Mouse (Mus musculus): ENCODE measurements around the gene Tmem204. TPM values are rescaled to one million over a fixed set of nuclear protein-coding genes. Genes with fewer than 3 reads are reported as not detected.

The Tmem204 gene
- 0.62 TPM in 1 of 2 replicates, not detected in the other for polyA plus RNA-seq (2012; ENCODE audit: low replicate concordance)

GRCm38 (mm10) chr17:25083444-25083931 is at the start of gene Tmem204:
Tmem204 (minus strand) TSS chr17:25083591.

GRCm38 (mm10) chr17:25120406-25120805 is 37.0 kb upstream of the Tmem204 start, which contains the start of gene Ptx4:
Ptx4 (plus strand) TSS chr17:25120760.

GRCm38 (mm10) chr17:25115664-25116432 is 32.5 kb upstream of the Tmem204 start, which contains the start of gene Telo2:
Telo2 (minus strand) TSS chr17:25115967.

GRCm38 (mm10) chr17:25015655-25016291 is 67.6 kb downstream of the Tmem204 start, which contains the start of the genes Cramp1l and Ift140:
Cramp1l (minus strand) TSS chr17:25015788.
Ift140 (plus strand) TSS chr17:25016085.

Other genes starting within 250 kb of the Tmem204 start
- 27.6 and 69.0 TPM in 2 replicates for gene Hagh, start 243.4 kb downstream of the Tmem204 start, polyA plus RNA-seq (2012; ENCODE audit: low replicate concordance)
- 2.7 and 6.5 TPM in 2 replicates for gene Fahd1, start 233.2 kb downstream of the Tmem204 start, polyA plus RNA-seq (2012; ENCODE audit: low replicate concordance)
- gene Igfals, start 217.6 kb downstream of the Tmem204 start, polyA plus RNA-seq (2012; ENCODE audit: low replicate concordance), result 0.12 TPM in 1 of 2 replicates, not detected in the other
- 10.4 and 58.7 TPM in 2 replicates for gene Nubp2, start 197.2 kb downstream of the Tmem204 start, polyA plus RNA-seq (2012; ENCODE audit: low replicate concordance)
- 44.2 and 49.9 TPM in 2 replicates for gene Spsb3, start 196.9 kb downstream of the Tmem204 start, polyA plus RNA-seq (2012; ENCODE audit: low replicate concordance)
- 20.3 and 41.1 TPM in 2 replicates for gene Eme2, start 188.5 kb downstream of the Tmem204 start, polyA plus RNA-seq (2012; ENCODE audit: low replicate concordance)
- gene Mrps34, start 188.5 kb downstream of the Tmem204 start, polyA plus RNA-seq (2012; ENCODE audit: low replicate concordance), result 40.1 and 50.8 TPM in 2 replicates
- gene Nme3, start 187.1 kb downstream of the Tmem204 start, polyA plus RNA-seq (2012; ENCODE audit: low replicate concordance), result 19.9 and 39.7 TPM in 2 replicates
- gene Mapk8ip3, start 146.6 kb downstream of the Tmem204 start, polyA plus RNA-seq (2012; ENCODE audit: low replicate concordance), result 64.6 and 70.0 TPM in 2 replicates
- 9.7 and 10.8 TPM in 2 replicates for gene Jpt2, start 122.9 kb downstream of the Tmem204 start, polyA plus RNA-seq (2012; ENCODE audit: low replicate concordance)
- gene Cramp1l, start 67.8 kb downstream of the Tmem204 start, polyA plus RNA-seq (2012; ENCODE audit: low replicate concordance), result 13.8 and 42.6 TPM in 2 replicates
- 12.6 and 17.0 TPM in 2 replicates for gene Ift140, start 67.5 kb downstream of the Tmem204 start, polyA plus RNA-seq (2012; ENCODE audit: low replicate concordance)
- gene Telo2, start 32.4 kb upstream of the Tmem204 start, polyA plus RNA-seq (2012; ENCODE audit: low replicate concordance), result 11.5 and 26.9 TPM in 2 replicates
- gene Ptx4, start 37.2 kb upstream of the Tmem204 start, polyA plus RNA-seq (2012; ENCODE audit: low replicate concordance), result not detected in 2 replicates
- gene Clcn7, start 49.8 kb upstream of the Tmem204 start, polyA plus RNA-seq (2012; ENCODE audit: low replicate concordance), result 26.3 and 36.9 TPM in 2 replicates
- not detected in 2 replicates for gene Ccdc154, start 78.9 kb upstream of the Tmem204 start, polyA plus RNA-seq (2012; ENCODE audit: low replicate concordance)
- gene Gm38655, start 91.9 kb upstream of the Tmem204 start, polyA plus RNA-seq (2012; ENCODE audit: low replicate concordance), result not detected in 2 replicates
- gene BC003965, start 101.0 kb upstream of the Tmem204 start, polyA plus RNA-seq (2012; ENCODE audit: low replicate concordance), result 19.1 and 36.7 TPM in 2 replicates
- 79.2 and 79.9 TPM in 2 replicates for gene Unkl, start 104.8 kb upstream of the Tmem204 start, polyA plus RNA-seq (2012; ENCODE audit: low replicate concordance)
- 9.7 and 21.5 TPM in 2 replicates for gene Gnptg, start 156.5 kb upstream of the Tmem204 start, polyA plus RNA-seq (2012; ENCODE audit: low replicate concordance)
- gene Tsr3, start 156.6 kb upstream of the Tmem204 start, polyA plus RNA-seq (2012; ENCODE audit: low replicate concordance), result 11.0 and 15.2 TPM in 2 replicates
- 0.90 and 3.3 TPM in 2 replicates for gene Baiap3, start 172.8 kb upstream of the Tmem204 start, polyA plus RNA-seq (2012; ENCODE audit: low replicate concordance)
- 203 and 276 TPM in 2 replicates for gene Ube2i, start 191.0 kb upstream of the Tmem204 start, polyA plus RNA-seq (2012; ENCODE audit: low replicate concordance)
- gene Prss34, start 214.8 kb upstream of the Tmem204 start, polyA plus RNA-seq (2012; ENCODE audit: low replicate concordance), result 1.8 and 2.7 TPM in 2 replicates
- gene Prss28, start 225.1 kb upstream of the Tmem204 start, polyA plus RNA-seq (2012; ENCODE audit: low replicate concordance), result not detected in 2 replicates
- 0.65 and 1.5 TPM in 2 replicates for gene Prss29, start 235.1 kb upstream of the Tmem204 start, polyA plus RNA-seq (2012; ENCODE audit: low replicate concordance)

Measured in hematopoietic multipotent progenitor cell, adult 10-12 weeks (in vitro differentiated cells).